Mouse (Mus musculus) heart, postnatal 0 days (tissue): Measurements from ENCODE around the gene Taf13. TPM values are rescaled to one million over a fixed set of nuclear protein-coding genes. Genes with fewer than 3 reads are reported as not detected.
"Not testable (repeated sequence)": the region's sequence is repeated elsewhere in the genome, so short reads cannot be mapped to it uniquely, and the experiment has no call there.

Source experiments
- ATAC-seq: fragments of 200-750 bp; cut with Nextera tagmentation; 2 replicates; pipeline ENCODE4 v1.8.0; 2017; ENCODE audit warnings: low read depth, moderate number of reproducible peaks, moderate library complexity; ENCODE audit not compliant: insufficient read depth
- DNase-seq: peaks from one replicate; pipeline ENCODE4 v3.0.0-alpha.2; 2016; ENCODE audit warnings: low spot score
- H3K27ac ChIP-seq: fragments of 300-500 bp; sonication (generic); 2 replicates; pipeline ENCODE4 v1.5.1; 2014; ENCODE audit warnings: low read depth, mild to moderate bottlenecking
- H3K27me3 ChIP-seq: fragments of 300-500 bp; sonication (generic); 2 replicates; pipeline ENCODE4 v1.6.1; 2014; ENCODE audit warnings: low read length, mixed read lengths; ENCODE audit not compliant: control insufficient read depth, insufficient read depth
- H3K36me3 ChIP-seq: fragments of 300-500 bp; sonication (generic); replicated peaks from 2 replicates; pipeline ENCODE4 v1.6.1; 2014; ENCODE audit warnings: low read length, mixed read lengths; ENCODE audit not compliant: control insufficient read depth, insufficient read depth
- H3K4me1 ChIP-seq: fragments of 300-500 bp; sonication (generic); 2 replicates; pipeline ENCODE4 v1.6.1; 2014; ENCODE audit warnings: antibody characterized with exemption; ENCODE audit not compliant: control insufficient read depth, insufficient read depth
- H3K4me2 ChIP-seq: fragments of 300-500 bp; sonication (generic); 2 replicates; pipeline ENCODE4 v1.6.1; 2014; ENCODE audit warnings: low read depth, mild to moderate bottlenecking, low read length, moderate library complexity
- H3K4me3 ChIP-seq: fragments of 300-500 bp; sonication (generic); 2 replicates; pipeline ENCODE4 v1.5.1; 2014; ENCODE audit warnings: low read depth, low read length
- H3K9ac ChIP-seq: fragments of 300-500 bp; sonication (generic); replicated peaks from 2 replicates; pipeline ENCODE4 v1.6.1; 2014; ENCODE audit warnings: low read depth, low read length, mixed read lengths
- H3K9me3 ChIP-seq: fragments of 300-500 bp; sonication (generic); replicated peaks from 2 replicates; pipeline ENCODE4 v1.6.1; 2016; ENCODE audit warnings: low read length; ENCODE audit not compliant: control insufficient read depth
- CTCF ChIP-seq: IDR thresholded peaks from 2 replicates; pipeline ENCODE4 v1.5.1; 2016; ENCODE audit warnings: antibody characterized with exemption, control low read depth, low read depth
- EP300 ChIP-seq: IDR thresholded peaks from 2 replicates; pipeline ENCODE4 v1.6.1; 2016; ENCODE audit warnings: antibody characterized with exemption, low read depth
- WGBS: fragments of 180-500 bp; shearing (Covaris S2); extraction: QIAGEN DNeasy Blood & Tissue Kit; methylation state at CpG from one replicate; pipeline ENCODE4 v1.1.7; 2014; 5-methylcytosine and 5-hydroxymethylcytosine counted together
- polyA plus RNA-seq: library from polyadenylated mRNA; unstranded; fragments of >200 nt; fragmentation: Nextera tagmentation; extraction: Ambion mirVana; gene quantifications from 2 replicates; pipeline ENCODE4 v1.2.1, GENCODE M21; 2015
- total RNA-seq: library from RNA; depleted of rRNA; stranded (reverse); fragments of >200 nt; gene quantifications from 2 replicates; pipeline ENCODE4 v1.2.3, GENCODE M21; 2014; ENCODE audit warnings: low replicate concordance

Taf13 gene
- total and polyA plus RNA-seq, 2 experiments from 2014 or later: 9.9 to 29.6 TPM

DNA sequence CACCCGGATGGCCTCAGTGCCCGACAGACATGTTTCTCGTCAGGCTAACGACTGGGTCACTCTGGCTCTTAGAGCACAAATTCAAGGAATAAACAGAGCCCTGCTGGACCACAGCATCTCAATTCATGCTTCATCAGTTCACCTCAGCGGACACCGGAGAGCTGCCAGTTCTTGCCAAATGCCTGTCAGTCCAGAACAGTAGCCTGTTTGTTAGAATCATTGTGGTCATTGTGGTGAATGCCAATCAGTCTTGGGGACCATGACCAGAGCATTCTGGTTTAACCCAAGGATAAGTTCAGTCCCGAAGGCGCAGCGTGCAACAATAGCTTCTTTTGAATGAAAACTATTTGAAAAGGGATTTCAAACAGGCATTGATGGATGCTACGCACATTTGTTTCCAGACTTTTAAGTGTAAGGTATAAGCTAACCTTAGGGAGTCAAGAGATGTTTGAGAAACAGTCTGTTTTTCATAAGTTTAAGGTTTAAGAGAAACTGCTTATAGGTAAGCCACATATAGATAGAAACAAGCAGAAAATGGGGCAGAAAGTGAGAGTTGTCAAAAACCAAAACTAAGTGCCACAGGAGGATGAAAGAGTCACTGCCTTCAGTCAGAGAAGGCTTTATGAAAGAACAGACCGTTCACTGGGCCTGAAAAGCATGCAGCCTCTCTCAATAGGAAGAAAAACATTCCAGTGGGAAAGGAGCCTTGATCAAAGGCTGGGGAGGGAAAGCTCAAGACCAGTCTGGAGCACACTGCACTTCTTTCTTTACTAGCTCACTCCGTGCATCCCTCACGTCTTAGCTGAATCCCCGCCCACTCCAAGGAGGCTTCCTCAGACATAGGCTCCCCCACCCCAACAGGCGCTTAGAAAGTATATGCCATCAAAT is 3.3 kb upstream of the Taf13 start:
- TF ChIP-seq EP300 (no peak), CTCF (no peak)
- Histone ChIP-seq H3K27ac (no peak overlapping the region), H3K4me2 (no peak overlapping the region), H3K36me3 (no peaks in the 10 kb centered on the region), H3K4me3 (no peak overlapping the region), H3K9me3 (no peaks in the 10 kb centered on the region), H3K27me3 (no peaks in the 10 kb centered on the region), H3K4me1 (peaks cover 11% of the 10 kb centered on the region), H3K9ac (no peak overlapping the region)
- 60% methylated on average over 15 of the region's 15 CpGs for WGBS
- no peak for DNase-seq
- ATAC-seq: no peak

DNA sequence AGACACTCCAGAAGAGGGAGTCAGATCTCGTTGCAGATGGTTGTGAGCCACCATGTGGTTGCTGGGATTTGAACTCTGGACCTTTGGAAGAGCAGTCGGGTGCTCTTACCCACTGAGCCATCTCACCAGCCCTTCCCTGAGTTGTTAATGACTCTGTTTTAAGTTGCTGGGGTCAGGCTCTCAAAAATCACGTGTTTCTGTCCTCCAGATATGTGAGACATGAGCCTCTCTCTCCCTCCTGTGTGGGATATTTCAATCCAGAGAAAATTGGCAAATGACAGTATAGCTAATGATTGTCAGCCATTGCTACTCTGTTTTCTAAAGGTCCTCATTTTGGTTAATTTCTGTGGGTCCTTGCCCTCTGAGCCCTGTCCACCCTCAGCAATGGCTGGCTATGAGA is 1.9 kb upstream of the Taf13 start:
- H3K4me3 ChIP-seq, H3K9me3 ChIP-seq, ATAC-seq, H3K27me3 ChIP-seq, H3K36me3 ChIP-seq, DNase-seq, H3K4me2 ChIP-seq, H3K27ac ChIP-seq, H3K9ac ChIP-seq: not testable (repeated sequence)
- 57% methylated on average over 2 of the region's 3 CpGs for WGBS
- peaks cover 11% of the 10 kb centered on the region for H3K4me1 ChIP-seq

DNA sequence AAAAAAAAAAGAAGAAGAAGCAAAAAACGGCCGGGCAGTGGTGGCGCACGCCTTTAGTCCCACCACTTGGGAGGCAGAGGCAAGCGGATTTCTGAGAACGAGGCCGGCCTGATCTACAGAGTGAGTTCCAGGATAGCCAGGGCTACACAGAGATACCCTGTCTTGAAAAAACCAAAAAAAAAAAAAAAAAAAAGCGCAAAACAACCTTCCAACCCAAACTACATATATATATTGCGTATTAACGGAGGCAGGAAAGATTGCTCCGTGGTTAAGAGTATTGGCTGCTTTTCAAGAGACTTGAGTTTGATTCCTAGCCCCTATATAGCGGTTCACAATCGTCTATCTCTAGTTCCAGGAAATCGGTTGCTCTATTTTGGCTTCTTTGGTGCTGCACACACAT is 685 bp upstream of the Taf13 start:
- H3K27me3 ChIP-seq: no peaks in the 10 kb centered on the region
- H3K4me2 ChIP-seq: peak overlapping the region; percentile 82
- H3K36me3 ChIP-seq: no peaks in the 10 kb centered on the region
- H3K4me1 ChIP-seq: peaks cover 11% of the 10 kb centered on the region
- DNase-seq (no peak), ATAC-seq (no peak)
- TF ChIP-seq EP300 (no peak), CTCF (no peak)
- peak overlapping the region; percentile 68; the same call in 1 of the 2 replicates for H3K4me3 ChIP-seq
- H3K27ac ChIP-seq: no peak overlapping the region
- H3K9me3 ChIP-seq: no peaks in the 10 kb centered on the region
- H3K9ac ChIP-seq: no peak overlapping the region
- WGBS: 85% methylated on average over 14 of the region's 14 CpGs

DNA sequence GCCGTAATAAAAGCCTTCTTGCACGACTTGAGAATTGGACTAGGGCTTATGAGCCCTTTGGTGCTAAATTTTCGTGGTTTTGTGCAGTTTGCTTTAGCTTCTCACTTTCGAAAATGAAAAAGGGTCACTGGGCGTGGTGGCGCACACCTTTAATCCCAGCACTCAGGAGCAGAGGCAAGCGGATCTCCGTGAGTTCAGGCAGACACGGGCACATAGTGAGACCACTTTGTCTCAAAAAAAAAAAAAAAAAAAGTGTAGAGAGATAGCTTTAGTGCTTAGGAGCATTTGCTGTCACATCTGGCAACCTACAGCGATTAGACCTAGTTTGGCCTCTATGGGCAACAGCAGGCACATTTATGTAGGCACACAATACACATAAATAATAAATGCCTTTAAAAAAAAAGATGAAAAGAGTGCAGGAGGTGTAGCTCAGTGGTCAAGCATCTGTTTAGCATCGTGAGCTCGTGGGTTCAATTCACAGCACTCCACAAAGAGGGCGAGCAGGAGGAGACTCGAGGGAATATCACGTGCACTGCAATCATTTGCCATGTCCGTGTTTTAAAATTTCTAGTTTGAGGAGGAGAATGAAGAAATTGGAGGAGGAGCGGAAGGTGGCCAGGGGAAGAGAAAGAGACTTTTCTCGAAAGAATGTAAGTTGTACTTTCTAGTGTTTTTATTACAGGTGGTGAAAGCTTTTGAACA is 962 bp downstream of the Taf13 start:
- Histone ChIP-seq H3K4me2 (peak overlapping the region; percentile 82), H3K9ac (peak overlapping the region; percentile 77), H3K4me3 (peak overlapping the region; percentile 68), H3K27me3 (no peaks in the 10 kb centered on the region), H3K9me3 (no peaks in the 10 kb centered on the region), H3K27ac (no peak overlapping the region), H3K4me1 (peaks cover 11% of the 10 kb centered on the region), H3K36me3 (no peaks in the 10 kb centered on the region)
- DNase-seq (no peak), ATAC-seq (no peak)
- 45% methylated on average over 18 of the region's 18 CpGs for WGBS
- no peak for TF ChIP-seq CTCF
- TF ChIP-seq EP300: no peak

DNA sequence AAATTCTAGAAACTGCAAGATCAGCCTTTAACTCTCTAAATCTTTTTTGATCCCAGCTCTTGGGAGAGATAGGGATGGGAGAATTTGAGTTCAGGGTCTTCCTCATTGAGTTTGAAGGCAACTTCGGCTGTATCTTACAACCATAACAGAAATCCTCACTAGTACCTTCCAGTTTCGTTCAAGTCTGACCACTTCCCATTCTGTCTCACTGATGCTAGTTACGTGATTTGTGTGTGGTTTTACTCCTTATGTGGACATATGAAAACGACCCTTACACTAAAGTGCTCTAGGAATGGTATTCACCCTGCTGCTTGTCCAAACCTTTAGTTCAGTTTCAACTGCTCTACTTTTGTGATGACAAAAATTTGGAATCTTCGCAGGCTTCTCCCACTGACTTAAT is 2.5 kb downstream of the Taf13 start:
- Histone ChIP-seq H3K27me3 (no peaks in the 10 kb centered on the region), H3K9ac (no peak overlapping the region), H3K9me3 (no peaks in the 10 kb centered on the region), H3K4me2 (no peak overlapping the region), H3K4me1 (peaks cover 11% of the 10 kb centered on the region), H3K36me3 (peaks cover 7% of the 10 kb centered on the region; the same call in 1 of the 2 replicates), H3K4me3 (no peak overlapping the region), H3K27ac (no peak overlapping the region)
- no peak for ATAC-seq
- TF ChIP-seq EP300 (no peak), CTCF (no peak)
- no peak for DNase-seq
- WGBS: 85% methylated on average over 5 of the region's 5 CpGs
